Mouse (Mus musculus) CH12.LX (cell line): ENCODE data around the gene Slc22a14. TPM values are rescaled to one million over a fixed set of nuclear protein-coding genes. Genes with fewer than 3 reads are reported as not detected.

Experiments
- DNase-seq: peaks from one replicate; pipeline ENCODE4 v3.0.0-alpha.2; 2013; ENCODE audit errors: extremely low read depth
- H3K27ac ChIP-seq: 2 replicates; pipeline ENCODE4 v1.5.1; 2012; ENCODE audit warnings: low read depth, mild to moderate bottlenecking, control low read depth, moderate library complexity; ENCODE audit not compliant: insufficient read depth
- H3K27me3 ChIP-seq: replicated peaks from 2 replicates; pipeline ENCODE3; 2012; ENCODE audit warnings: inconsistent platforms
- H3K36me3 ChIP-seq, 2 experiments: replicated peaks in 1 of 2; 2 replicates each; pipeline versions ENCODE3 to v1.6.1; 2012; ENCODE audit warnings: inconsistent platforms in 1 of 2, low read length in 1 of 2, mild to moderate bottlenecking in 1 of 2, mixed read lengths in 1 of 2, moderate library complexity in 1 of 2; ENCODE audit not compliant: control insufficient read depth in 1 of 2, insufficient read depth in 1 of 2
- H3K4me1 ChIP-seq, 2 experiments: 2 replicates each; pipeline ENCODE4 v1.6.1; 2012; ENCODE audit warnings: inconsistent platforms in 1 of 2, moderate library complexity in 1 of 2; ENCODE audit not compliant: insufficient read depth in 2 of 2, control insufficient read depth in 1 of 2
- H3K4me2 ChIP-seq: 2 replicates; pipeline ENCODE4 v1.6.1; 2012; ENCODE audit warnings: low read depth, mild to moderate bottlenecking, control low read depth; ENCODE audit not compliant: poor library complexity, insufficient read depth, severe bottlenecking
- H3K4me3 ChIP-seq, 3 experiments: fragments of 150-350 bp in 1 of 3; sonication (generic) in 1 of 3; replicated peaks in 1 of 3; 2 replicates each; pipeline versions ENCODE3 to v1.5.1; 2011 to 2012; ENCODE audit warnings: low read depth in 2 of 3, low read length in 2 of 3, mild to moderate bottlenecking in 2 of 3, moderate library complexity in 2 of 3, control low read depth in 1 of 3, improper control_type of control experiment in 1 of 3, inconsistent platforms in 1 of 3, mixed read lengths in 1 of 3; ENCODE audit not compliant: poor library complexity in 1 of 3
- H3K79me2 ChIP-seq: replicated peaks from 2 replicates; pipeline ENCODE4 v1.6.1; 2012; ENCODE audit warnings: mild to moderate bottlenecking, moderate library complexity; ENCODE audit not compliant: control insufficient read depth, poor library complexity, insufficient read depth, severe bottlenecking; ENCODE audit errors: extremely low read depth
- H3K9ac ChIP-seq: 2 replicates; pipeline ENCODE4 v1.6.1; 2012; ENCODE audit warnings: low read depth, mild to moderate bottlenecking, control low read depth, moderate library complexity; ENCODE audit not compliant: insufficient read depth
- H3K9me3 ChIP-seq: replicated peaks from 2 replicates; pipeline ENCODE3; 2012; ENCODE audit warnings: low read length, inconsistent platforms, mixed read lengths
- CHD1 ChIP-seq: IDR thresholded peaks from 2 replicates; pipeline ENCODE4 v1.6.1; 2012; ENCODE audit warnings: low read depth, low read length, improper control_type of control experiment, inconsistent platforms
- ELF1 ChIP-seq: IDR thresholded peaks from 2 replicates; pipeline ENCODE4 v1.6.1; 2014; ENCODE audit warnings: low read depth, mild to moderate bottlenecking, inconsistent platforms, low read length, improper control_type of control experiment
- EP300 ChIP-seq: IDR thresholded peaks from 2 replicates; pipeline ENCODE4 v1.6.1; 2011; ENCODE audit warnings: low read length, improper control_type of control experiment
- HCFC1 ChIP-seq: IDR thresholded peaks from 2 replicates; pipeline ENCODE4 v1.6.1; 2012; ENCODE audit warnings: low read depth, mild to moderate bottlenecking, inconsistent platforms, low read length, improper control_type of control experiment
- IRF4 ChIP-seq: IDR thresholded peaks from 2 replicates; pipeline ENCODE4 v1.6.1; 2014; ENCODE audit warnings: low read depth, mild to moderate bottlenecking, inconsistent platforms, low read length, improper control_type of control experiment
- MAX ChIP-seq: IDR thresholded peaks from 2 replicates; pipeline ENCODE4 v1.6.1; 2011; ENCODE audit warnings: low read length, improper control_type of control experiment
- MAZ ChIP-seq: IDR thresholded peaks from 2 replicates; pipeline ENCODE4 v1.6.1; 2012; ENCODE audit warnings: low read depth, mild to moderate bottlenecking, inconsistent platforms, low read length, improper control_type of control experiment, moderate library complexity
- MEF2A ChIP-seq: IDR thresholded peaks from 2 replicates; pipeline ENCODE4 v1.6.1; 2014; ENCODE audit warnings: low read depth, mild to moderate bottlenecking, inconsistent platforms, low read length, improper control_type of control experiment, borderline replicate concordance
- MXI1 ChIP-seq: IDR thresholded peaks from 2 replicates; pipeline ENCODE4 v1.6.1; 2011; ENCODE audit warnings: mild to moderate bottlenecking, low read depth, low read length, improper control_type of control experiment
- MYC ChIP-seq: IDR thresholded peaks from 2 replicates; pipeline ENCODE4 v1.6.1; 2011; ENCODE audit warnings: low read depth, mild to moderate bottlenecking, improper control_type of control experiment, low read length
- RCOR1 ChIP-seq: conservative IDR thresholded peaks from 2 replicates; pipeline ENCODE4 v1.6.1; 2012; ENCODE audit warnings: low read depth, mild to moderate bottlenecking, inconsistent platforms, low read length, improper control_type of control experiment
- SIN3A ChIP-seq: IDR thresholded peaks from 2 replicates; pipeline ENCODE4 v1.6.1; 2012; ENCODE audit warnings: low read length, improper control_type of control experiment, inconsistent platforms
- UBTF ChIP-seq: IDR thresholded peaks from 2 replicates; pipeline ENCODE4 v1.6.1; 2012; ENCODE audit warnings: low read depth, mild to moderate bottlenecking, inconsistent platforms, low read length, improper control_type of control experiment, moderate library complexity
- ZKSCAN1 ChIP-seq: IDR thresholded peaks from 2 replicates; pipeline ENCODE4 v1.6.1; 2012; ENCODE audit warnings: low read depth, inconsistent platforms, low read length, improper control_type of control experiment, borderline replicate concordance
- ZMIZ1 ChIP-seq: IDR thresholded peaks from 2 replicates; pipeline ENCODE4 v1.6.1; 2012; ENCODE audit warnings: low read depth, mild to moderate bottlenecking, inconsistent platforms, low read length, improper control_type of control experiment
- ZNF384 ChIP-seq: IDR thresholded peaks from 2 replicates; pipeline ENCODE4 v1.6.1; 2012; ENCODE audit warnings: low read depth, low read length, improper control_type of control experiment, inconsistent platforms
- dilution Hi-C: fragments of 300-500 bp; cut with MboI; formaldehyde crosslinking; loops from 2 replicates; pipeline ENCODE4 v1.14.3; 2020; ENCODE audit warnings: low sequenced_read_pairs; ENCODE audit not compliant: extremely low pct_unique_long_range_greater_than_20kb, extremely low pct_ligation_motif_present
- in situ Hi-C: fragments of 300-500 bp; cut with MboI; formaldehyde crosslinking; loops from 3 replicates; pipeline ENCODE4 v1.14.3; 2019; ENCODE audit warnings: low sequenced_read_pairs, low pct_ligation_motif_present, low pct_unique_long_range_greater_than_20kb, mixed read lengths
- polyA plus RNA-seq: library from polyadenylated mRNA; unstranded; fragments of >175 nt; gene quantifications from 2 replicates; pipeline ENCODE4 v1.2.1, GENCODE M21; 2012; ENCODE audit warnings: low read depth; ENCODE audit not compliant: insufficient read length
- total RNA-seq, 2 experiments: library from RNA; depleted of rRNA; stranded (reverse); fragments of 300-350 nt in 1 of 2; fragments of >200 nt in 1 of 2; gene quantifications; 2 replicates each; pipeline ENCODE4 v1.2.3; 2012 to 2014

Slc22a14 gene
- total and polyA plus RNA-seq, 3 experiments = not detected

DNA sequence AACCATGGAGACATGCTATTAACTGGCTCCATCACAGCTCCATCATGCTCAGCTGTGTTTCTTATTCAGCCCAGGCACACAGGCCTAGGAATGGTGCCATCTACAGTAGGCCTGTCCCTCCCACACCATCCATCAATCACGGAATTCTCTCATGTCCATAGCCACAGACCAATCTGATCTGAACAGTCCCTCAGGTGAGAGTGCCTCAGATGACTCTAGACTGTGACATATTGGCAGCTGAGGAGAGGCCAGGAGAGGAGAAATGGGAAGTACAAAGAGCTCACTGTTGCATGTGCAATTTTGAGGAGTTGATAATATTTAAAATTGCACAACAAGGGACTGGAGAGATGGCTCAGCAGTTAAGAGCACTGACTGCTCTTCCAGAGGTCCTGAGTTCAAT lies 29.5 kb upstream of the Slc22a14 start:
- Histone ChIP-seq H3K36me3 (peaks cover 8 to 11% of the 10 kb centered on the region in 2 experiments), H3K79me2 (no peaks in the 10 kb centered on the region), H3K4me1 (no peaks in the 10 kb centered on the region)
- TF ChIP-seq RCOR1 (no peak), MXI1 (no peak), ZMIZ1 (no peak)
- TF ChIP-seq, all 38 proteins: peak for 0
- Histone ChIP-seq H3K4me3 (no peak overlapping the region), H3K4me2 (no peak overlapping the region), H3K9ac (no peak overlapping the region), H3K27ac (no peak overlapping the region), H3K9me3 (peaks cover 3% of the 10 kb centered on the region), H3K27me3 (peaks cover 11% of the 10 kb centered on the region)
- no peak for DNase-seq
- in situ Hi-C loops (no loop called here), dilution Hi-C loops (no loop called here)

DNA sequence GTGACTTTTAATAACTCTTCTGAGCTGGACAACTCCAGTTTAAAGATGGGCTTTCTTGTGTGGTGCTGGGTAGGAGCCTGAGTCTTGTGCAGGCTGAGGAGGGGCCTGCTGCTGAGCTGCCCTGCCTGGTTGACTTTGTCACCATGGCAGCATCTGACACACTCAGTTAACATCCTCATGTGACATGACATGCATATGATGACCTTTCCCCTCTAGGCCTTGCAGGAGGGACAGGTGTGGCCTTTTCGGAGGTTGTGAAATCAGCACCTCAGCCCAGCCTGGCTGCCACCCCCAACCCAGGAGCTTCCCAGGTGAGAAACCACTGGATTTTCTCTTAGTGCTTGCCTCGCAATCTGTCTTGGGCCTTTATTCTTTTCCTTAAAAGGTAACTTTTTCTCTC lies 24.9 kb upstream of the Slc22a14 start:
- DNase-seq = no peak
- Histone ChIP-seq H3K36me3 (peaks cover 8 to 14% of the 10 kb centered on the region in 2 experiments), H3K27me3 (no peaks in the 10 kb centered on the region), H3K27ac (no peak overlapping the region), H3K4me2 (no peak overlapping the region), H3K4me1 (0 out of 4 replicates have a peak, but pooled peaks cover 0 to 3% of the 10 kb centered on the region in 2 experiments), H3K9ac (no peak overlapping the region), H3K4me3 (no peak overlapping the region), H3K9me3 (no peaks in the 10 kb centered on the region), H3K79me2 (no peaks in the 10 kb centered on the region)
- TF ChIP-seq ELF1 = no peak
- TF ChIP-seq EP300 = no peak
- TF ChIP-seq MEF2A = no peak
- no peak for TF ChIP-seq IRF4
- no peak for TF ChIP-seq HCFC1
- no peak for TF ChIP-seq MAX
- no peak for TF ChIP-seq MAZ
- no peak for TF ChIP-seq ZKSCAN1
- no peak for TF ChIP-seq ZNF384
- TF ChIP-seq MYC = no peak
- no peak for TF ChIP-seq SIN3A
- in situ Hi-C loops (no loop called here), dilution Hi-C loops (no loop called here)

DNA sequence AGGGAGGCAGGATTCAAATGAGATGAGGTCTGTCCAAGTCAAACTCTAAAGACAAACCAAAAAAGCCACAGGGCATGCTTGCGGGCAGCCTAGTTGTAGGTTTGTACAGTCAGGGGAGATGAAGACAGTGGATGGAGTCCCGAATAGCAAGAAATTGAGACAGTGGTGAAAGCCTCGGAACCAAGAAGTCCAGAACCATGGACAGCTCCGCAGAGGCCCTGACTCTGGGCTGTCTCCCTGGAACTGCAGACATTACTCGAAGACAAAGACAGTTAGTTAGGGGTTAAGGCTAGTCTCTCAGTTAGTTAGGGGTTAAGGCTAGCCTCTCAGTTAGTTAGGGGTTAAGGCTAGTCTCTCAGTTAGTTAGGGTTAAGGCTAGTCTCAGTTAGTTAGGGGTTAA lies 23.6 kb upstream of the Slc22a14 start:
- dilution Hi-C loops (no loop called here), in situ Hi-C loops (no loop called here)
- H3K9me3 ChIP-seq = no peaks in the 10 kb centered on the region
- H3K4me2 ChIP-seq = no peak overlapping the region
- H3K79me2 ChIP-seq = no peaks in the 10 kb centered on the region
- H3K4me1 ChIP-seq = 0 out of 4 replicates have a peak, but pooled peaks cover 0 to 3% of the 10 kb centered on the region in 2 experiments
- peaks cover 8 to 17% of the 10 kb centered on the region in 2 experiments for H3K36me3 ChIP-seq
- H3K27me3 ChIP-seq = no peaks in the 10 kb centered on the region
- H3K4me3 ChIP-seq = no peak overlapping the region
- DNase-seq = no peak
- no peak overlapping the region for H3K9ac ChIP-seq
- TF ChIP-seq CHD1 (no peak), EP300 (no peak), UBTF (no peak), ELF1 (no peak)
- no peak overlapping the region for H3K27ac ChIP-seq
